Mouse (Mus musculus): ENCODE results near the gene Ubash3b. TPM values are rescaled to one million over a fixed set of nuclear protein-coding genes. Genes with fewer than 3 reads are reported as not detected.

Ubash3b gene
- polyA plus RNA-seq, 1 experiment from 2014 or later: 8.7 TPM

- no peaks in the 10 kb centered on the region for H3K36me3 ChIP-seq
- H3K4me3 ChIP-seq (replicated peaks): no peak overlapping the region
- ATAC-seq (replicated peaks; ENCODE audit: low FRiP score): no peak
- WGBS: 95% methylated on average over 3 of the region's 3 CpGs
- no peak overlapping the region for H3K27ac ChIP-seq
- no peak overlapping the region for H3K9ac ChIP-seq
- H3K4me1 ChIP-seq: no peaks in the 10 kb centered on the region
- no peak overlapping the region for H3K4me2 ChIP-seq
- H3K27me3 ChIP-seq: no peaks in the 10 kb centered on the region
- H3K9me3 ChIP-seq (replicated peaks): no peaks in the 10 kb centered on the region
Measured at GRCm38 (mm10) chr9:41129273-41129672, 32.2 kb downstream of the Ubash3b start.

- 72% methylated on average over 3 of the region's 3 CpGs for WGBS
- Histone ChIP-seq H3K9me3 (replicated peaks) (no peaks in the 10 kb centered on the region), H3K4me2 (no peak overlapping the region), H3K27ac (no peak overlapping the region), H3K4me1 (0 out of 2 replicates have a peak, but pooled peaks cover 3% of the 10 kb centered on the region), H3K36me3 (no peaks in the 10 kb centered on the region), H3K27me3 (no peaks in the 10 kb centered on the region), H3K9ac (no peak overlapping the region), H3K4me3 (replicated peaks) (no peak overlapping the region)
- no peak for ATAC-seq (replicated peaks; ENCODE audit: low FRiP score)
Measured at GRCm38 (mm10) chr9:41126723-41127122, 34.8 kb downstream of the Ubash3b start.

GRCm38 (mm10) chr9:41124305-41124704 lies 37.2 kb downstream of the Ubash3b start:
- H3K4me3 ChIP-seq (replicated peaks): no peak overlapping the region
- no peak overlapping the region for H3K4me2 ChIP-seq
- H3K27me3 ChIP-seq: no peaks in the 10 kb centered on the region
- no peak overlapping the region for H3K9ac ChIP-seq
- ATAC-seq (replicated peaks; ENCODE audit: low FRiP score): no peak
- WGBS: 96% methylated on average over 6 of the region's 6 CpGs
- H3K36me3 ChIP-seq: no peaks in the 10 kb centered on the region
- 0 out of 2 replicates have a peak, but pooled peaks cover 3% of the 10 kb centered on the region for H3K4me1 ChIP-seq
- no peaks in the 10 kb centered on the region for H3K9me3 ChIP-seq (replicated peaks)
- no peak overlapping the region for H3K27ac ChIP-seq

GRCm38 (mm10) chr9:41122390-41123110 lies 38.9 kb downstream of the Ubash3b start:
- no peaks in the 10 kb centered on the region for H3K27me3 ChIP-seq
- H3K36me3 ChIP-seq: no peaks in the 10 kb centered on the region
- ATAC-seq (replicated peaks; ENCODE audit: low FRiP score): no peak
- H3K4me1 ChIP-seq: peaks cover 12% of the 10 kb centered on the region
- H3K9me3 ChIP-seq (replicated peaks): no peaks in the 10 kb centered on the region
- 69% methylated on average over 11 of the region's 11 CpGs for WGBS
- no peak overlapping the region for H3K4me3 ChIP-seq (replicated peaks)
- peak overlapping the region; percentile 64; the same call in 1 of the 2 replicates for H3K27ac ChIP-seq
- no peak overlapping the region for H3K4me2 ChIP-seq
- no peak overlapping the region for H3K9ac ChIP-seq

- Histone ChIP-seq H3K9ac (no peak overlapping the region), H3K27me3 (no peaks in the 10 kb centered on the region), H3K36me3 (no peaks in the 10 kb centered on the region), H3K9me3 (replicated peaks) (no peaks in the 10 kb centered on the region), H3K4me2 (no peak overlapping the region), H3K4me1 (peaks cover 13% of the 10 kb centered on the region), H3K27ac (no peak overlapping the region), H3K4me3 (replicated peaks) (no peak overlapping the region)
- WGBS: 51% methylated on average over 6 of the region's 6 CpGs
- ATAC-seq (replicated peaks; ENCODE audit: low FRiP score): no peak
Measured at GRCm38 (mm10) chr9:41121701-41122354, 39.7 kb downstream of the Ubash3b start.

- no peak for ATAC-seq (replicated peaks; ENCODE audit: low FRiP score)
- Histone ChIP-seq H3K9ac (no peak overlapping the region), H3K27ac (no peak overlapping the region), H3K9me3 (replicated peaks) (no peaks in the 10 kb centered on the region), H3K4me3 (replicated peaks) (no peak overlapping the region), H3K4me1 (peaks cover 13% of the 10 kb centered on the region), H3K27me3 (no peaks in the 10 kb centered on the region), H3K4me2 (no peak overlapping the region), H3K36me3 (no peaks in the 10 kb centered on the region)
- WGBS: 78% methylated on average over 6 of the region's 6 CpGs
Measured at GRCm38 (mm10) chr9:41119958-41120357, 41.5 kb downstream of the Ubash3b start.

- Histone ChIP-seq H3K36me3 (no peaks in the 10 kb centered on the region), H3K4me2 (no peak overlapping the region), H3K4me1 (peaks cover 13% of the 10 kb centered on the region), H3K27ac (no peak overlapping the region), H3K9me3 (replicated peaks) (no peaks in the 10 kb centered on the region), H3K9ac (no peak overlapping the region), H3K4me3 (replicated peaks) (no peak overlapping the region), H3K27me3 (no peaks in the 10 kb centered on the region)
- 25% methylated on average over 7 of the region's 7 CpGs for WGBS
- peak; percentile 64; the same call in 1 of the 2 replicates for ATAC-seq (replicated peaks; ENCODE audit: low FRiP score)
Measured at GRCm38 (mm10) chr9:41118065-41118464, 43.4 kb downstream of the Ubash3b start.

GRCm38 (mm10) chr9:41116126-41116525 lies 45.4 kb downstream of the Ubash3b start:
- peaks cover 10% of the 10 kb centered on the region for H3K4me1 ChIP-seq
- no peak overlapping the region for H3K27ac ChIP-seq
- H3K27me3 ChIP-seq: no peaks in the 10 kb centered on the region
- H3K36me3 ChIP-seq: no peaks in the 10 kb centered on the region
- H3K9ac ChIP-seq: no peak overlapping the region
- H3K9me3 ChIP-seq (replicated peaks): no peaks in the 10 kb centered on the region
- no peak for ATAC-seq (replicated peaks; ENCODE audit: low FRiP score)
- no peak overlapping the region for H3K4me3 ChIP-seq (replicated peaks)
- H3K4me2 ChIP-seq: no peak overlapping the region
- 91% methylated on average over 12 of the region's 12 CpGs for WGBS

- WGBS: 95% methylated on average over 9 of the region's 9 CpGs
- H3K27ac ChIP-seq: no peak overlapping the region
- H3K36me3 ChIP-seq: no peaks in the 10 kb centered on the region
- H3K4me3 ChIP-seq (replicated peaks): no peak overlapping the region
- peaks cover 13% of the 10 kb centered on the region for H3K4me1 ChIP-seq
- H3K9ac ChIP-seq: no peak overlapping the region
- no peak for ATAC-seq (replicated peaks; ENCODE audit: low FRiP score)
- no peaks in the 10 kb centered on the region for H3K27me3 ChIP-seq
- no peak overlapping the region for H3K4me2 ChIP-seq
- no peaks in the 10 kb centered on the region for H3K9me3 ChIP-seq (replicated peaks)
Measured at GRCm38 (mm10) chr9:41114367-41114766, 47.1 kb downstream of the Ubash3b start.

- Histone ChIP-seq H3K9me3 (replicated peaks) (no peaks in the 10 kb centered on the region), H3K9ac (no peak overlapping the region), H3K36me3 (no peaks in the 10 kb centered on the region), H3K4me3 (replicated peaks) (no peak overlapping the region), H3K27me3 (no peaks in the 10 kb centered on the region), H3K27ac (peak overlapping the region; percentile 18; the same call in 1 of the 2 replicates), H3K4me1 (peaks cover 39% of the 10 kb centered on the region), H3K4me2 (no peak overlapping the region)
- WGBS: 80% methylated on average over 7 of the region's 7 CpGs
- ATAC-seq (replicated peaks; ENCODE audit: low FRiP score): no peak
Measured at GRCm38 (mm10) chr9:41109749-41110148, 51.7 kb downstream of the Ubash3b start.

GRCm38 (mm10) chr9:41108324-41109180 lies 52.9 kb downstream of the Ubash3b start:
- Histone ChIP-seq H3K9ac (no peak overlapping the region), H3K27ac (peak overlapping the region; percentile 58), H3K4me3 (replicated peaks) (no peak overlapping the region), H3K4me2 (0 out of 2 replicates have a peak overlapping the region, but pooled peaks have one; percentile 9), H3K36me3 (no peaks in the 10 kb centered on the region), H3K27me3 (no peaks in the 10 kb centered on the region), H3K4me1 (peaks cover 44% of the 10 kb centered on the region), H3K9me3 (replicated peaks) (no peaks in the 10 kb centered on the region)
- peak; percentile 63 for ATAC-seq (replicated peaks; ENCODE audit: low FRiP score)
- 28% methylated on average over 14 of the region's 14 CpGs for WGBS

GRCm38 (mm10) chr9:41105201-41105643 lies 56.3 kb downstream of the Ubash3b start:
- Histone ChIP-seq H3K9me3 (replicated peaks) (no peaks in the 10 kb centered on the region), H3K27me3 (no peaks in the 10 kb centered on the region), H3K9ac (no peak overlapping the region), H3K27ac (no peak overlapping the region), H3K36me3 (no peaks in the 10 kb centered on the region), H3K4me2 (no peak overlapping the region), H3K4me3 (replicated peaks) (no peak overlapping the region), H3K4me1 (peaks cover 68% of the 10 kb centered on the region)
- ATAC-seq (replicated peaks; ENCODE audit: low FRiP score): no peak
- 43% methylated on average over 7 of the region's 7 CpGs for WGBS
